ENCODE assay signal across 13 mouse cellular contexts in the genomic region with DNA sequence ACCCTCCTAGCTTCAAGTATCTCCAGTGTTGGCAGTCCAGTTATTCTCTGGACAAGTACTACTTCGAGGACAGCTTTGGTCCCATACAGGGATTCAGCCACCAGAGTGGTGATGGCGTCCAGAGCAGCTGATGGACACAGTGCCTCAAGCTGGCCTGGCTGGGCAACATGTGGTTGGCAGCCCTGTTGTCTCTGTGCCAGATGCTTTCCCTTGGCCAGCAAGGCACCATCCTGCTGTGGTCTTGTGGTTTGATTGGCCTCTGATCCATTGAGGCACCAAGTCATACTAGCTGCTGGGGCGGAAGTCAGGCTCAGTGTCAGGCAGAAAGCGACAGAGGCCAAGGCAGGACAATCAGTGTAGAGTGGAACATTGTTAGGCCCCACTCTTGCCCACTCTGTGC. TPM values are rescaled to one million over a fixed set of nuclear protein-coding genes. Genes with fewer than 3 reads are reported as not detected.
DNase-seq lines count a peak whose midpoint lies in the region; ATAC-seq lines count a peak whose summit lies in the region.
"Had no signal": no experiment of that assay in that cellular context is flagged by ENCODE, and none has a peak within 500 bp of the region (broad histone marks: within the 10 kb centered on the region; RNA-seq: fewer than 3 reads in every experiment).

No protein-coding gene starts in this region.

- H3K4me1 ChIP-seq in forebrain, embryonic 10.5 days = peaks cover 54% of the 10 kb centered on the region
- H3K4me1 ChIP-seq in forebrain, embryonic 11.5 days (replicated peaks; ENCODE audit: control insufficient read depth, insufficient read depth, low read length) = peaks cover 19% of the 10 kb centered on the region; the same call in 1 of the 2 replicates
- H3K4me1 ChIP-seq in embryonic facial prominence, embryonic 12.5 days = peaks cover 67% of the 10 kb centered on the region

- H3K4me2 ChIP-seq in forebrain, embryonic 11.5 days (ENCODE audit: low read depth, low read length, severe bottlenecking) = no peak overlapping the region
- no peak overlapping the region for H3K4me2 ChIP-seq in embryonic facial prominence, embryonic 12.5 days (replicated peaks)

- no peak overlapping the region for H3K9ac ChIP-seq in forebrain, embryonic 11.5 days (ENCODE audit: low read length)
- H3K9ac ChIP-seq in embryonic facial prominence, embryonic 12.5 days = no peak overlapping the region

- peak overlapping the region; percentile 64 for H3K27ac ChIP-seq in forebrain, embryonic 10.5 days
- no peak overlapping the region for H3K27ac ChIP-seq in forebrain, embryonic 11.5 days (ENCODE audit: low read depth, low read length)
- peak overlapping the region; percentile 95 for H3K27ac ChIP-seq in embryonic facial prominence, embryonic 12.5 days

- H3K9me3 ChIP-seq in forebrain, embryonic 10.5 days = no peaks in the 10 kb centered on the region
- H3K9me3 ChIP-seq in forebrain, embryonic 11.5 days (ENCODE audit: control insufficient read depth, low read length) = no peaks in the 10 kb centered on the region
- H3K9me3 ChIP-seq in embryonic facial prominence, embryonic 12.5 days = no peaks in the 10 kb centered on the region

- no peaks in the 10 kb centered on the region for H3K36me3 ChIP-seq in forebrain, embryonic 10.5 days (replicated peaks)
- H3K36me3 ChIP-seq in forebrain, embryonic 11.5 days (ENCODE audit: control insufficient read depth, insufficient read depth, low read length) = no peaks in the 10 kb centered on the region
- H3K36me3 ChIP-seq in embryonic facial prominence, embryonic 12.5 days = 0 out of 2 replicates have a peak, but pooled peaks cover 6% of the 10 kb centered on the region

- WGBS in forebrain, embryonic 10.5 days = 85% methylated on average over 4 of the region's 4 CpGs
- WGBS in forebrain, embryonic 11.5 days = 80% methylated on average over 4 of the region's 4 CpGs
- 77% methylated on average over 4 of the region's 4 CpGs for WGBS in embryonic facial prominence, embryonic 12.5 days

- H3K4me3 ChIP-seq in forebrain, embryonic 10.5 days = no peak overlapping the region
- no peak overlapping the region for H3K4me3 ChIP-seq in forebrain, embryonic 11.5 days (ENCODE audit: low read depth, low read length)
- H3K4me3 ChIP-seq in embryonic facial prominence, embryonic 12.5 days = no peak overlapping the region

- peaks cover 94% of the 10 kb centered on the region for H3K27me3 ChIP-seq in forebrain, embryonic 10.5 days (ENCODE audit: poor library complexity, severe bottlenecking)
- peaks cover 39% of the 10 kb centered on the region for H3K27me3 ChIP-seq in forebrain, embryonic 11.5 days (ENCODE audit: control insufficient read depth, insufficient read depth, low read length)
- H3K27me3 ChIP-seq in embryonic facial prominence, embryonic 12.5 days = peaks cover 26% of the 10 kb centered on the region; the same call in 1 of the 2 replicates

- no peak for DNase-seq in forebrain, embryonic 10.5 days (ENCODE audit: extremely low spot score, low spot score)
- DNase-seq in forebrain, embryonic 11.5 days (ENCODE audit: low spot score) = no peak
- DNase-seq in left cerebral cortex, postnatal 4 days = peak; percentile 52
- DNase-seq in left cerebral cortex, adult 9 months (ENCODE audit: low spot score in 2 of 2) = no peak
- peak; percentile 32 for DNase-seq in neural tube, embryonic 10.5 days (ENCODE audit: extremely low spot score, low spot score)
- DNase-seq in adrenal gland, adult 2 months = no peak
- DNase-seq: right cerebral cortex, adult 18-20 months; thymus, adult 18-20 months had no signal

- ATAC-seq in forebrain, embryonic 11.5 days (replicated peaks; ENCODE audit: low FRiP score) = no peak
- ATAC-seq in embryonic facial prominence, embryonic 12.5 days (ENCODE audit: insufficient number of reproducible peaks, insufficient read depth, low FRiP score, low TSS enrichment) = no peak
- ATAC-seq in granulocyte monocyte progenitor cell, adult 5-6 weeks (replicated peaks; ENCODE audit: poor library complexity, severe bottlenecking) = no peak
- ATAC-seq: CD4-positive, CD25-positive, alpha-beta regulatory T cell, adult 4 months had no signal

- intact Hi-C loops in left cerebral cortex, postnatal 4 days (cut with DNase I) = no loop called here

RNA-seq across cellular contexts. Expression of a gene that starts 12.0 kb away (rescaled TPM):
- polyA plus RNA-seq in forebrain, embryonic 10.5 days (2016; fragmentation: Nextera tagmentation; extraction: Ambion mirVana) = 4.0 and 4.1 TPM in 2 replicates
- 7.4 and 7.9 TPM in 2 replicates for polyA plus RNA-seq in forebrain, embryonic 11.5 days (2014; fragmentation: Nextera tagmentation; extraction: Ambion mirVana)
- total RNA-seq in left cerebral cortex, postnatal 4 days (2021) = 1 to 10 TPM; 5.6 to 6.3 TPM
- polyA plus RNA-seq in embryonic facial prominence, embryonic 12.5 days (2016; fragmentation: Nextera tagmentation; extraction: Ambion mirVana) = 47.6 and 49.8 TPM in 2 replicates
- total RNA-seq in granulocyte monocyte progenitor cell, adult 5-6 weeks (2014; fragmentation: Nextera tagmentation) = 1.1 TPM in 1 of 2 replicates, not detected in the other
- total RNA-seq in granulocyte monocyte progenitor cell, adult 5-6 weeks (2017) = not detected in 2 replicates
- total RNA-seq in adrenal gland, adult 2 months (2021) = 10 to 100 TPM in 1 of 2 experiments, 1 to 10 TPM in 1; 8.4 to 15.9 TPM
- 61.7 and 75.1 TPM in 2 replicates for polyA plus RNA-seq in adrenal gland, adult 2 months (2012; rRNA removed)
- total RNA-seq: monocyte, adult 5-6 weeks had no signal
- polyA plus RNA-seq: CD4-positive, CD25-positive, alpha-beta regulatory T cell, adult 4 months had no signal

RNA-seq across cellular contexts. Expression of a gene that starts 23.8 kb away (rescaled TPM):
- not detected in 2 replicates for polyA plus RNA-seq in forebrain, embryonic 10.5 days (2016; fragmentation: Nextera tagmentation; extraction: Ambion mirVana)
- not detected in 2 replicates for polyA plus RNA-seq in forebrain, embryonic 11.5 days (2014; fragmentation: Nextera tagmentation; extraction: Ambion mirVana)
- 1 to 10 TPM; 3.9 to 4.3 TPM for total RNA-seq in left cerebral cortex, postnatal 4 days (2021)
- polyA plus RNA-seq in embryonic facial prominence, embryonic 12.5 days (2016; fragmentation: Nextera tagmentation; extraction: Ambion mirVana) = 0.47 and 0.70 TPM in 2 replicates
- total RNA-seq in granulocyte monocyte progenitor cell, adult 5-6 weeks (2014; fragmentation: Nextera tagmentation) = not detected in 2 replicates
- not detected in 2 replicates for total RNA-seq in granulocyte monocyte progenitor cell, adult 5-6 weeks (2017)
- total RNA-seq in adrenal gland, adult 2 months (2021) = not detected
- polyA plus RNA-seq in adrenal gland, adult 2 months (2012; rRNA removed) = not detected in 2 replicates
- total RNA-seq: gastrocnemius, postnatal 14 days; monocyte, adult 5-6 weeks had no signal
- polyA plus RNA-seq: CD4-positive, CD25-positive, alpha-beta regulatory T cell, adult 4 months had no signal

RNA-seq across cellular contexts. Expression of a gene that starts 29.0 kb away (rescaled TPM):
- 2.7 and 3.6 TPM in 2 replicates for polyA plus RNA-seq in forebrain, embryonic 10.5 days (2016; fragmentation: Nextera tagmentation; extraction: Ambion mirVana)
- 4.3 and 4.6 TPM in 2 replicates for polyA plus RNA-seq in forebrain, embryonic 11.5 days (2014; fragmentation: Nextera tagmentation; extraction: Ambion mirVana)
- total RNA-seq in left cerebral cortex, postnatal 4 days (2021) = 1 to 10 TPM; 6.8 to 7.1 TPM
- polyA plus RNA-seq in embryonic facial prominence, embryonic 12.5 days (2016; fragmentation: Nextera tagmentation; extraction: Ambion mirVana) = 2.6 and 3.3 TPM in 2 replicates
- total RNA-seq in granulocyte monocyte progenitor cell, adult 5-6 weeks (2014; fragmentation: Nextera tagmentation) = 3.0 and 5.2 TPM in 2 replicates
- total RNA-seq in granulocyte monocyte progenitor cell, adult 5-6 weeks (2017) = not detected in 2 replicates
- 1 to 10 TPM; 1.7 to 3.8 TPM for total RNA-seq in adrenal gland, adult 2 months (2021)
- polyA plus RNA-seq in adrenal gland, adult 2 months (2012; rRNA removed) = 5.1 and 5.5 TPM in 2 replicates

RNA-seq across cellular contexts. Expression of a gene that starts 49.7 kb away (rescaled TPM):
- 55.4 and 59.1 TPM in 2 replicates for polyA plus RNA-seq in forebrain, embryonic 10.5 days (2016; fragmentation: Nextera tagmentation; extraction: Ambion mirVana)
- 54.6 and 57.7 TPM in 2 replicates for polyA plus RNA-seq in forebrain, embryonic 11.5 days (2014; fragmentation: Nextera tagmentation; extraction: Ambion mirVana)
- total RNA-seq in left cerebral cortex, postnatal 4 days (2021) = 10 to 100 TPM; 86.2 to 95.3 TPM
- polyA plus RNA-seq in embryonic facial prominence, embryonic 12.5 days (2016; fragmentation: Nextera tagmentation; extraction: Ambion mirVana) = 92.6 and 94.5 TPM in 2 replicates
- 16.7 and 20.1 TPM in 2 replicates for total RNA-seq in granulocyte monocyte progenitor cell, adult 5-6 weeks (2014; fragmentation: Nextera tagmentation)
- 13.2 and 24.6 TPM in 2 replicates for total RNA-seq in granulocyte monocyte progenitor cell, adult 5-6 weeks (2017)
- 10 to 100 TPM; 45.5 to 49.8 TPM for total RNA-seq in adrenal gland, adult 2 months (2021)
- polyA plus RNA-seq in adrenal gland, adult 2 months (2012; rRNA removed) = 55.3 and 68.2 TPM in 2 replicates

Comparison
In these comparisons a context has a peak if more than half of its experiments do, and no peak if none do; other contexts are left out.
1. DNase-seq: peak in left cerebral cortex, postnatal 4 days (single experiment) and neural tube, embryonic 10.5 days (single experiment); none in forebrain, embryonic 10.5 days (single experiment), forebrain, embryonic 11.5 days (single experiment), left cerebral cortex, adult 9 months (0 of 2) and adrenal gland, adult 2 months (single experiment).